Mouse (Mus musculus) liver, embryonic 13.5 days (tissue): Measurements from ENCODE around the gene Scgb1b7. TPM values are rescaled to one million over a fixed set of nuclear protein-coding genes. Genes with fewer than 3 reads are reported as not detected.
"Not testable (repeated sequence)": the region's sequence is repeated elsewhere in the genome, so short reads cannot be mapped to it uniquely, and the experiment has no call there.

Source experiments
- ATAC-seq: fragments of 200-750 bp; cut with Nextera tagmentation; 2 replicates; pipeline ENCODE4 v1.8.0; 2017; ENCODE audit warnings: low read depth, mild to moderate bottlenecking, moderate number of reproducible peaks, moderate library complexity
- DNase-seq: peaks from one replicate; pipeline ENCODE4 v3.0.0; 2022
- H3K27ac ChIP-seq: fragments of 300-500 bp; sonication (generic); 2 replicates; pipeline ENCODE4 v1.5.1; 2015; ENCODE audit warnings: moderate library complexity, mild to moderate bottlenecking, inconsistent platforms
- H3K27me3 ChIP-seq: fragments of 300-500 bp; sonication (generic); 2 replicates; pipeline ENCODE4 v1.6.1; 2015; ENCODE audit warnings: mild to moderate bottlenecking, inconsistent platforms
- H3K36me3 ChIP-seq: fragments of 300-500 bp; sonication (generic); 2 replicates; pipeline ENCODE4 v1.6.1; 2015; ENCODE audit warnings: mild to moderate bottlenecking, inconsistent platforms
- H3K4me1 ChIP-seq: fragments of 300-500 bp; sonication (generic); replicated peaks from 2 replicates; pipeline ENCODE4 v1.6.1; 2015; ENCODE audit warnings: inconsistent platforms
- H3K4me2 ChIP-seq: fragments of 300-500 bp; sonication (generic); 2 replicates; pipeline ENCODE4 v1.6.1; 2015; ENCODE audit warnings: inconsistent platforms, mild to moderate bottlenecking, moderate library complexity
- H3K4me3 ChIP-seq: fragments of 300-500 bp; sonication (generic); replicated peaks from 2 replicates; pipeline ENCODE4 v1.5.1; 2015; ENCODE audit warnings: mild to moderate bottlenecking, inconsistent platforms
- H3K9ac ChIP-seq: fragments of 300-500 bp; sonication (generic); 2 replicates; pipeline ENCODE4 v1.6.1; 2015; ENCODE audit warnings: mild to moderate bottlenecking, inconsistent platforms
- H3K9me3 ChIP-seq: fragments of 300-500 bp; sonication (generic); replicated peaks from 2 replicates; pipeline ENCODE4 v1.6.1; 2016; ENCODE audit warnings: inconsistent platforms
- WGBS: fragments of 180-500 bp; shearing (Covaris S2); methylation state at CpG from one replicate; pipeline ENCODE4 v1.1.7; 2015; ENCODE audit not compliant: insufficient replicate concordance; 5-methylcytosine and 5-hydroxymethylcytosine counted together
- polyA plus RNA-seq: library from polyadenylated mRNA; unstranded; fragments of >200 nt; fragmentation: Nextera tagmentation; extraction: Ambion mirVana; gene quantifications from 2 replicates; pipeline ENCODE4 v1.2.1, GENCODE M21; 2015

Gene Scgb1b7
- polyA plus RNA-seq, result not detected in 2 replicates

GRCm38 (mm10) chr7:31712365-31712764, at the start of gene Scgb1b7:
Gene Scgb1b7, plus strand, starts transcription at chr7:31712665.
- H3K4me1 ChIP-seq, H3K4me2 ChIP-seq, H3K27ac ChIP-seq, H3K36me3 ChIP-seq, DNase-seq, H3K4me3 ChIP-seq, H3K27me3 ChIP-seq, H3K9ac ChIP-seq, ATAC-seq, H3K9me3 ChIP-seq: not testable (repeated sequence)
- 55% methylated on average over 3 of the region's 5 CpGs for WGBS

DNA sequence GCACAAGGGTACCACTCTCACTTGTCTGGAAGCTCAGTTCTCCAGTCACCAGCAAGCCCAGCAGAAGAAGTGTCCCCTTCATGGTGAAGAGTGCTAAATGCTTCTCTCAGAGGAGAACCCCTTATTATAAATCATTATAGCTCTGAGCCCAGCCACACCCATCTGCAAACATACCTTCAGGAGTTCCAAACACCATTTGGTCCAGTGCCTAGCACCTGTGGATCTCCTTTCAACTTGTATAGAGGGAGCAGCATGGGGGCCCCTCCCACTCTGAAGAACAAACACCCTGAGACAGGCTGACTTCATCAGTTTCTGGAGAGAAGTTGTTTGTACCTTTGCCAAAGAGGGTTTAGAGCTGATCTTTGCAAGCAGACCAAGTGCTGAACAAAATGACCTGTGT, 6.8 kb upstream of the Scgb1b7 start, which contains the start of gene Scgb2b7:
Gene Scgb2b7 (minus strand): TSS at position 101 of the 400 bp plus-strand sequence.
- not testable (repeated sequence) for H3K36me3 ChIP-seq, H3K4me3 ChIP-seq, H3K27me3 ChIP-seq, DNase-seq, H3K4me1 ChIP-seq, H3K4me2 ChIP-seq, H3K9ac ChIP-seq, H3K9me3 ChIP-seq, ATAC-seq, H3K27ac ChIP-seq

Other genes starting within 250 kb of the Scgb1b7 start
- not detected in 2 replicates for gene Scgb2b7, start 6.9 kb upstream of the Scgb1b7 start, polyA plus RNA-seq